Mouse (Mus musculus) CD4-positive naive resting alpha-beta T cell, adult 57 days (primary cell): ENCODE results near the gene Il18r1. TPM values are rescaled to one million over a fixed set of nuclear protein-coding genes. Genes with fewer than 3 reads are reported as not detected.

ENCODE experiments used
- total RNA-seq: library from RNA; stranded (reverse); gene quantifications from one replicate; pipeline ENCODE4 v1.2.4, GENCODE M21; 2023

The Il18r1 gene
- 60.3 TPM for total RNA-seq

DNA sequence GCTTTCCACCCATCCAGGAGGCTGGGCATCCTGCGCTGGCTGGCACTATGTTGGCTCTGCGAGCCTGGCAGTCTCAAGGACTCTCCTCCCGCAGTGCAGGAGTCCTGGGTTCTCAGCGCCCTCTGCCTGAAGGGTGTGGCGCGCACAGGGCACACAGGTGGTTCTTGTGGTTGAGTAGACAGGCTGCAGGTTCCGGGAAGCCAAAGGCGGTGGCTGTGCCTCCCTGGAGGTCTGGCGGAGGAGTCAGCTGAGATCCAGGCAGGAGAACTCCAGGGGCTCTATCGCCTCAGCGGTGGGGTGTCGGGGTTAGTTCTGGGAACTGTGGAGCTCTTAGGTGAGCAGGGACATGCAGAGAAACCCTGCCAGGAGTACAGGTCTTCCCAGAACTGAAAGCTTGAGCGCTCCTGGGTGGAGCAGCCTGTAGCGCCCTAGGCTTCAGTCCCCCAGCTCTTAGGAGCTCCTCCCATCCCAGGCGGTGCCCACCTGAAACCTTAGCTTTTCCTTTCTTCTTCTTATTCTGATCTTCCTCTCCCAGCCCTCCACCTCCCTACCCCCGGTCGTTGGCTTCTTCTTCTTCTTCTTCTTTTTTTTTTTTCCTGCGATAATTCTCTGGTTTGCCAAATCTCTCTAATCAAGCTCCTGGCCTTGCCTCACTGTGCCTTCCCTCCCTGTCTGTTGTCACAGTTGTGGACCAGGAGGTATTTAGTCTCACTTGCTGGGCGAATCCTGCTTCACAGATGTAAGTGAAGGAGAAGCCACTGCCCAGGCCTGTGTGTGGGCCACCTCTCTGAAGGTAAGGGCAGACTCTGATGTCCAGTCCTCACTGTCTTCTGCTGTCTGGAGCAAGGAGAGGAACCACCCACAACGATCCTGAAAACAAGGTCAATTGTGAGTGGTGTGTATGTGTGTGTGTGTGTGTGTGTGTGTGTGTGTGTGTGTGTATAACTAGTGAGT, at the start of gene Il18r1:
TSS of gene Il18r1 (plus strand) at position 76 of the 954 bp plus-strand sequence.

GRCm38 (mm10) chr1:40428910-40429675, 36.3 kb upstream of the Il18r1 start, which contains the start of gene Il1rl1:
Gene Il1rl1 (plus strand): TSS chr1:40429570.

GRCm38 (mm10) chr1:40514851-40515585, 49.7 kb downstream of the Il18r1 start, which contains the start of gene Il18rap:
Gene Il18rap (plus strand): TSS chr1:40515362.

Other genes with a start within 250 kb of the Il18r1 start
- not detected for gene Il1r1, start 240.5 kb upstream of the Il18r1 start, total RNA-seq
- gene Il1rl2, start 140.9 kb upstream of the Il18r1 start, total RNA-seq = 17.9 TPM
- 0.18 TPM for gene Il1rl1, start 36.0 kb upstream of the Il18r1 start, total RNA-seq
- 4.8 TPM for gene Il18rap, start 49.8 kb downstream of the Il18r1 start, total RNA-seq
- not detected for gene Slc9a4, start 114.5 kb downstream of the Il18r1 start, total RNA-seq
- gene Slc9a2, start 215.0 kb downstream of the Il18r1 start, total RNA-seq = not detected